Mouse (Mus musculus): ENCODE results near the gene Prrx2. TPM values are rescaled to one million over a fixed set of nuclear protein-coding genes. Genes with fewer than 3 reads are reported as not detected.
A peak's percentile ranks its signal among the peaks of the same experiment; 100 is the strongest.

Gene Prrx2
- polyA plus RNA-seq, 1 experiment = 4.1 TPM

DNA sequence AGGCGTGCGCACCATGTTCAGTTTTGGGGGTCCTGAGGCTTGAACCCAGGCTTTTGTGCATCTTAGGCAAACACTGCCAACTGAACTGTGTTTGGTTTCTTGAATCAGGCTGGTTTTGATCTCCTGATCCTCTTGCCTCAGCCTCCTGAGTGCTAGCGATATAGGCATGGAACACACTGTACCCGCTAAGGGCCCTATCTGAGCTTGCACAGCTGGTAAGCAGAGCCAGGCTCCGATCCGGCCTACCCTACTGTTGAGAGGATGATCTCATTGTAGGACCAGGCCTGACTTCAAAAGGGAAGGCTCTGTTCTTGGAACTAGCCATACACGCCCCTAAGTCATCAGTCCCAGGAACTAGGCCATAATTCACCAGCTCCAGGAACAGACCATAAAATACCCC, 24.2 kb upstream of the Prrx2 start:
- peaks cover 4% of the 10 kb centered on the region for H3K4me1 ChIP-seq (ENCODE audit: control insufficient read depth, insufficient read depth, low read length)
- 85% methylated on average over 7 of the region's 7 CpGs for WGBS
- no peak overlapping the region for H3K4me3 ChIP-seq (replicated peaks; ENCODE audit: control insufficient read depth, low read depth, low read length)
- no peak overlapping the region for H3K27ac ChIP-seq (ENCODE audit: control insufficient read depth, insufficient read depth, low read depth, low read length, poor library complexity)
- TF ChIP-seq POLR2A (IDR thresholded peaks at IDR 0.05; ENCODE audit: borderline replicate concordance, control insufficient read depth, low read depth, low read length) (no peak), CTCF (IDR thresholded peaks at IDR 0.05; ENCODE audit: control insufficient read depth, insufficient read depth, low read length) (no peak)

- Histone ChIP-seq H3K27ac (ENCODE audit: control insufficient read depth, insufficient read depth, low read depth, low read length, poor library complexity) (no peak overlapping the region), H3K4me1 (ENCODE audit: control insufficient read depth, insufficient read depth, low read length) (no peaks in the 10 kb centered on the region), H3K4me3 (replicated peaks; ENCODE audit: control insufficient read depth, low read depth, low read length) (no peak overlapping the region)
- TF ChIP-seq POLR2A (IDR thresholded peaks at IDR 0.05; ENCODE audit: borderline replicate concordance, control insufficient read depth, low read depth, low read length) (no peak), CTCF (IDR thresholded peaks at IDR 0.05; ENCODE audit: control insufficient read depth, insufficient read depth, low read length) (no peak)
- WGBS = 84% methylated on average over 1 of the region's 1 CpGs
These were observed 18.4 kb upstream of the Prrx2 start for GRCm38 (mm10) chr2:30816383-30816782.

DNA sequence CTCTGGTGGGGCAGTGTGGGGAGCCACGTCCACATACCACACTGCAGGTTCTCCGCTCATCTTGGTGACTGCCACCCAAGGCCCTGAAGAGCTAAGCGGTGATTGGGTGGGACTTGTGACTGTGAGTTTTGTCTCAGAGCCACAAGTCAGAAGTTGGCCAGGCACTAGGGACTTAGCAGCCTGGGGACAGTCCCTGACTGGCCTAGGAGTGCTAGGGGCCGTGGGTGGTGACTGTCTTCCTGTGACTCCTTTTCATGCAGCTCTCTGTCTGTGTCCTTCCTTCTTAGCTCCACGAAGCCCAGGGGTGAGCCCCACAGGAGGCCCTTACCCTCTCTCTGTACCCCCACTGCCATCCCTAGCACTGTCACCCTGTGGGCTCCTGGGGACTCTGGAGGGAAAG, 14.9 kb upstream of the Prrx2 start:
- TF ChIP-seq CTCF (IDR thresholded peaks at IDR 0.05; ENCODE audit: control insufficient read depth, insufficient read depth, low read length) (no peak), POLR2A (IDR thresholded peaks at IDR 0.05; ENCODE audit: borderline replicate concordance, control insufficient read depth, low read depth, low read length) (no peak)
- Histone ChIP-seq H3K4me3 (replicated peaks; ENCODE audit: control insufficient read depth, low read depth, low read length) (no peak overlapping the region), H3K27ac (ENCODE audit: control insufficient read depth, insufficient read depth, low read depth, low read length, poor library complexity) (no peak overlapping the region), H3K4me1 (ENCODE audit: control insufficient read depth, insufficient read depth, low read length) (no peaks in the 10 kb centered on the region)
- WGBS = 90% methylated on average over 5 of the region's 5 CpGs

DNA sequence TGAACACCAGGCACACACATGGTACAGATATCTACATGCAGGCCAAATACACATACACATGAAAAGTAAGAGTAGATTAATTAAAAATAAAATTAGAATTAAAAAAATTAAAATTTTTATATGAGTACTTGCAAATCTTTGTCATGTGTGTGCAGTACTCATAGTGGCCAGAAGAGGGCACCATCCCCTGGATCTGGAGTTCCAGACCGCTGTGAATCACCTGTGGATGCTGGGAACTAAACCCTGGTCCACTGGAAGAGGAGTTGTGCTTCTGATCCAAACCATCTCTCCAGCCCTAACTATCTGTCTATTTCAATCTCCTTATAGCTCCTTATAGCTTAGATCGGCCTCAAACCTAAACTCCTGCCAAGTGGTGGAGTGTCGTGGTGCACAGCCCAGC, 13.7 kb upstream of the Prrx2 start:
- 96% methylated on average over 3 of the region's 3 CpGs for WGBS
- no peaks in the 10 kb centered on the region for H3K4me1 ChIP-seq (ENCODE audit: control insufficient read depth, insufficient read depth, low read length)
- TF ChIP-seq CTCF (IDR thresholded peaks at IDR 0.05; ENCODE audit: control insufficient read depth, insufficient read depth, low read length) (peak; percentile 46; the same call in 1 of the 2 replicates), POLR2A (IDR thresholded peaks at IDR 0.05; ENCODE audit: borderline replicate concordance, control insufficient read depth, low read depth, low read length) (no peak)

DNA sequence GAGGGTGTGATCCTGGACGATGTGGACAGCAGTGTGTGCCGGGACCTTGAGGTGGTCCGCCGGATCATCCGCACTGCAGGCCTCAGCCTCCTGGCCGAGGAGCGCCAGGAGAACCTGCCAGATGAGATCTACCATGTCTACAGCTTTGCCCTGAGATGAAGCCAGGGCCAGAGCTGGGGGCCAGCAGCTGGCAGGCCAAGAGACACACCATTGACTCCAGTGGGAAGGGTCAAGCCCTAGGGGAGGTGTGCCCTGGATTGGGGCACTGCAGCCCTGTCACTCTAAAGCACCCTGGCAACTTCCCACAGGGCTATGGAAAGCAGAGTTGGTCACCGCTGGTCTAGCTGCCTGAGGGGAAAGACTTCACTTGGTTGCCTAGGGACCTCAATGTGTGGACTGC, 12.3 kb upstream of the Prrx2 start:
- no peak overlapping the region for H3K27ac ChIP-seq (ENCODE audit: control insufficient read depth, insufficient read depth, low read depth, low read length, poor library complexity)
- H3K4me1 ChIP-seq (ENCODE audit: control insufficient read depth, insufficient read depth, low read length) = peaks cover 5% of the 10 kb centered on the region
- H3K4me3 ChIP-seq (replicated peaks; ENCODE audit: control insufficient read depth, low read depth, low read length) = no peak overlapping the region
- 91% methylated on average over 8 of the region's 8 CpGs for WGBS
- TF ChIP-seq POLR2A (IDR thresholded peaks at IDR 0.05; ENCODE audit: borderline replicate concordance, control insufficient read depth, low read depth, low read length) = 0 out of 2 replicates have a peak, but pooled peaks have one; percentile 17
- no peak for TF ChIP-seq CTCF (IDR thresholded peaks at IDR 0.05; ENCODE audit: control insufficient read depth, insufficient read depth, low read length)

More for the DNA sequence above, 13.7 kb upstream of the Prrx2 start:
- Histone ChIP-seq H3K4me3 (replicated peaks; ENCODE audit: control insufficient read depth, low read depth, low read length) (no peak overlapping the region), H3K27ac (ENCODE audit: control insufficient read depth, insufficient read depth, low read depth, low read length, poor library complexity) (no peak overlapping the region)

- no peak overlapping the region for H3K27ac ChIP-seq (ENCODE audit: control insufficient read depth, insufficient read depth, low read depth, low read length, poor library complexity)
- no peak overlapping the region for H3K4me3 ChIP-seq (replicated peaks; ENCODE audit: control insufficient read depth, low read depth, low read length)
- TF ChIP-seq POLR2A (IDR thresholded peaks at IDR 0.05; ENCODE audit: borderline replicate concordance, control insufficient read depth, low read depth, low read length) (no peak), CTCF (IDR thresholded peaks at IDR 0.05; ENCODE audit: control insufficient read depth, insufficient read depth, low read length) (no peak)
- WGBS = 90% methylated on average over 13 of the region's 13 CpGs
- H3K4me1 ChIP-seq (ENCODE audit: control insufficient read depth, insufficient read depth, low read length) = peaks cover 5% of the 10 kb centered on the region
These were observed 11.2 kb upstream of the Prrx2 start for GRCm38 (mm10) chr2:30823385-30824153.

DNA sequence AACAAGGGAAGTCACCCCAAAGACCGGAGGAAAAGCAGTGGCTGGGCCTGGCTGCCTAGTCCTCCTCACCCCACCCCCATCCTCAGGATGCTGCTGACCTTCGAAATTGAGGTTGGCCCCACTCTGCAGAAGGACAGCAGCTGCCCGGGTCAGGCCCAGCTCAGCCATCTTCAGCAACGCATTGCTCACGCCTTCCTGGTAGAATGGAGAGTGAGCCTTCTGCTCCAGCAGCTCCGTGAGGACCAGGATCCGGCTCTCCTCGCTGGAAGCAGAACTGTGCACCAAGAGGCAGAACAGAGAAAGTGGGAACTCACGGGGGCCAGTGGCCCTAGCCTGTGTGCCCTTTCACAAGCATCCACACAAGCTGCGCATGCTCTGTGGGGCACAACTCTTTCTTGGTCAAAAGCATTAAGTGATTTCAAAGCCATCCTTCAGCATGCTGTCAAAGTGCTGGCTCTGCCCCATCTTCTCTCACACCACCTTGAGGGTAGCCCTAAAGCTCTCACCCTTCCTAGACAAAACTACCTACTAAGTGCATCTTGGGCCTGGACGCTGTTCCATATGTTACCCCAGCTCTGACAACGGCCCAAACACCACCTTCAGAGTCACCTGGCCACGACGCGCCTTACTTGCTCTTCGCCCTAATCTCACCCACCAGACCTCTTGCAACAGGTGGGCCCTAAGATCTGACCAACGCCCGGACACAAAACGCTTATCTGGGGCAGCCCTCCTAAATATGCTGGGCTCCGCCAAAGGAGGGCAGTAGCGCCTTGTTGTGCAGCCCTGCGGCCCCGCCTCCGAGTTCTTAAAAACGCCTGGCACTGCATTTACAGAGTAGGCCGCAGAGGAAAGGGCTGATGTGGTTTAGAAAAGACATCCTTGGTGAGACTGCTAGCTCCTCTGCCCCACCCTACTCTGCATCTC, 7.7 kb upstream of the Prrx2 start:
- 27% methylated on average over 26 of the region's 26 CpGs for WGBS
- TF ChIP-seq CTCF (IDR thresholded peaks at IDR 0.05; ENCODE audit: control insufficient read depth, insufficient read depth, low read length) (peak; percentile 28; the same call in 1 of the 2 replicates), POLR2A (IDR thresholded peaks at IDR 0.05; ENCODE audit: borderline replicate concordance, control insufficient read depth, low read depth, low read length) (peak; percentile 39; the same call in 1 of the 2 replicates)

More for the DNA sequence above, 7.7 kb upstream of the Prrx2 start:
- Histone ChIP-seq H3K27ac (ENCODE audit: control insufficient read depth, insufficient read depth, low read depth, low read length, poor library complexity) (peak overlapping the region; percentile 94), H3K4me1 (ENCODE audit: control insufficient read depth, insufficient read depth, low read length) (peaks cover 5% of the 10 kb centered on the region), H3K4me3 (replicated peaks; ENCODE audit: control insufficient read depth, low read depth, low read length) (peak overlapping the region; percentile 100)

All from bone marrow, adult 2 months (tissue).